Mouse (Mus musculus) lung, embryonic 15.5 days (tissue): ENCODE measurements around the gene Fgfr2. TPM values are rescaled to one million over a fixed set of nuclear protein-coding genes. Genes with fewer than 3 reads are reported as not detected.
A peak's percentile ranks its signal among the peaks of the same experiment; 100 is the strongest.
"Not testable (repeated sequence)": the region's sequence is repeated elsewhere in the genome, so short reads cannot be mapped to it uniquely, and the experiment has no call there.

Experiments used
- ATAC-seq: fragments of 200-750 bp; cut with Nextera tagmentation; 2 replicates; pipeline ENCODE4 v1.8.0; 2017; ENCODE audit warnings: moderate number of reproducible peaks, borderline replicate concordance; ENCODE audit not compliant: low FRiP score, low TSS enrichment; ENCODE audit errors: extremely low read depth
- H3K27ac ChIP-seq: fragments of 300-500 bp; sonication (generic); 2 replicates; pipeline ENCODE4 v1.5.1; 2015; ENCODE audit warnings: moderate library complexity, mild to moderate bottlenecking, inconsistent platforms
- H3K27me3 ChIP-seq: fragments of 300-500 bp; sonication (generic); 2 replicates; pipeline ENCODE4 v1.6.1; 2015; ENCODE audit warnings: inconsistent platforms
- H3K36me3 ChIP-seq: fragments of 300-500 bp; sonication (generic); 2 replicates; pipeline ENCODE4 v1.6.1; 2015; ENCODE audit warnings: inconsistent platforms
- H3K4me1 ChIP-seq: fragments of 300-500 bp; sonication (generic); 2 replicates; pipeline ENCODE4 v1.6.1; 2015; ENCODE audit warnings: inconsistent platforms
- H3K4me2 ChIP-seq: fragments of 300-500 bp; sonication (generic); 2 replicates; pipeline ENCODE4 v1.6.1; 2015; ENCODE audit warnings: inconsistent platforms, mild to moderate bottlenecking, moderate library complexity
- H3K4me3 ChIP-seq: fragments of 300-500 bp; sonication (generic); 2 replicates; pipeline ENCODE4 v1.5.1; 2015; ENCODE audit warnings: mild to moderate bottlenecking, inconsistent platforms
- H3K9ac ChIP-seq: fragments of 300-500 bp; sonication (generic); 2 replicates; pipeline ENCODE4 v1.6.1; 2015; ENCODE audit warnings: inconsistent platforms
- H3K9me3 ChIP-seq: fragments of 300-500 bp; sonication (generic); 2 replicates; pipeline ENCODE4 v1.6.1; 2016; ENCODE audit warnings: inconsistent platforms
- WGBS: fragments of 180-500 bp; shearing (Covaris S2); methylation state at CpG from one replicate; pipeline ENCODE4 v1.1.7; 2015; 5-methylcytosine and 5-hydroxymethylcytosine counted together
- polyA plus RNA-seq: library from polyadenylated mRNA; unstranded; fragments of >200 nt; fragmentation: Nextera tagmentation; extraction: Ambion mirVana; gene quantifications from 2 replicates; pipeline ENCODE4 v1.2.1, GENCODE M21; 2015

Gene Fgfr2
- polyA plus RNA-seq, 1 experiment from 2014 or later: 160 TPM

- Histone ChIP-seq H3K27ac (peak overlapping the region; percentile 98), H3K27me3 (no peaks in the 10 kb centered on the region), H3K4me1 (peaks cover 10% of the 10 kb centered on the region), H3K9me3 (no peaks in the 10 kb centered on the region), H3K9ac (peak overlapping the region; percentile 98), H3K36me3 (no peaks in the 10 kb centered on the region), H3K4me2 (peak overlapping the region; percentile 86), H3K4me3 (peak overlapping the region; percentile 88)
- WGBS: under 1% methylated on average over 90 of the region's 90 CpGs
- ATAC-seq: peak; percentile 98
Measured at GRCm38 (mm10) chr7:130519096-130520048, 2603.8 kb downstream of the Fgfr2 start.

- H3K9me3 ChIP-seq: no peaks in the 10 kb centered on the region
- 18% methylated on average over 26 of the region's 26 CpGs for WGBS
- ATAC-seq: no peak
- peak overlapping the region; percentile 98 for H3K27ac ChIP-seq
- no peaks in the 10 kb centered on the region for H3K27me3 ChIP-seq
- peak overlapping the region; percentile 98 for H3K9ac ChIP-seq
- H3K4me1 ChIP-seq: peaks cover 10% of the 10 kb centered on the region
- H3K4me2 ChIP-seq: peak overlapping the region; percentile 86
- H3K36me3 ChIP-seq: peaks cover 3% of the 10 kb centered on the region; the same call in 1 of the 2 replicates
- H3K4me3 ChIP-seq: peak overlapping the region; percentile 88
Measured at GRCm38 (mm10) chr7:130518213-130519095, 2604.7 kb downstream of the Fgfr2 start.

GRCm38 (mm10) chr7:130510243-130510642, 2612.9 kb downstream of the Fgfr2 start:
- Histone ChIP-seq H3K4me3 (no peak overlapping the region), H3K4me2 (no peak overlapping the region), H3K27me3 (no peaks in the 10 kb centered on the region), H3K36me3 (peaks cover 58% of the 10 kb centered on the region), H3K4me1 (no peaks in the 10 kb centered on the region), H3K9ac (no peak overlapping the region), H3K9me3 (no peaks in the 10 kb centered on the region), H3K27ac (no peak overlapping the region)
- no peak for ATAC-seq
- 92% methylated on average over 5 of the region's 5 CpGs for WGBS

GRCm38 (mm10) chr7:130503006-130503405, 2620.1 kb downstream of the Fgfr2 start:
- no peaks in the 10 kb centered on the region for H3K9me3 ChIP-seq
- no peaks in the 10 kb centered on the region for H3K27me3 ChIP-seq
- peaks cover 49% of the 10 kb centered on the region for H3K36me3 ChIP-seq
- ATAC-seq: no peak
- H3K9ac ChIP-seq: no peak overlapping the region
- H3K27ac ChIP-seq: no peak overlapping the region
- whole genome bisulfite sequencing: 94% methylated on average over 5 of the region's 5 CpGs
- H3K4me2 ChIP-seq: no peak overlapping the region
- no peaks in the 10 kb centered on the region for H3K4me1 ChIP-seq
- H3K4me3 ChIP-seq: no peak overlapping the region

GRCm38 (mm10) chr7:130501499-130501898, 2621.7 kb downstream of the Fgfr2 start:
- 78% methylated on average over 1 of the region's 1 CpGs for WGBS

GRCm38 (mm10) chr7:130493346-130493745, 2629.8 kb downstream of the Fgfr2 start:
- no peaks in the 10 kb centered on the region for H3K27me3 ChIP-seq
- H3K27ac ChIP-seq: no peak overlapping the region
- no peak overlapping the region for H3K4me3 ChIP-seq
- no peak overlapping the region for H3K4me2 ChIP-seq
- H3K36me3 ChIP-seq: peaks cover 9% of the 10 kb centered on the region
- WGBS: 79% methylated on average over 3 of the region's 3 CpGs
- ATAC-seq: no peak
- no peaks in the 10 kb centered on the region for H3K4me1 ChIP-seq
- no peak overlapping the region for H3K9ac ChIP-seq
- no peaks in the 10 kb centered on the region for H3K9me3 ChIP-seq

More at GRCm38 (mm10) chr7:130501499-130501898, 2621.7 kb downstream of the Fgfr2 start:
- no peaks in the 10 kb centered on the region for H3K27me3 ChIP-seq
- H3K9me3 ChIP-seq: no peaks in the 10 kb centered on the region
- no peak overlapping the region for H3K4me3 ChIP-seq
- no peak for ATAC-seq
- no peak overlapping the region for H3K27ac ChIP-seq
- H3K9ac ChIP-seq: no peak overlapping the region
- no peaks in the 10 kb centered on the region for H3K4me1 ChIP-seq
- no peak overlapping the region for H3K4me2 ChIP-seq
- H3K36me3 ChIP-seq: peaks cover 37% of the 10 kb centered on the region

GRCm38 (mm10) chr7:130492026-130492425, 2631.1 kb downstream of the Fgfr2 start:
- Histone ChIP-seq H3K9me3 (no peaks in the 10 kb centered on the region), H3K9ac (no peak overlapping the region), H3K27me3 (no peaks in the 10 kb centered on the region), H3K36me3 (peaks cover 16% of the 10 kb centered on the region), H3K4me1 (no peaks in the 10 kb centered on the region), H3K4me3 (no peak overlapping the region), H3K4me2 (no peak overlapping the region), H3K27ac (no peak overlapping the region)
- no peak for ATAC-seq

GRCm38 (mm10) chr7:130479003-130479402, 2644.1 kb downstream of the Fgfr2 start:
- not testable (repeated sequence) for H3K4me2 ChIP-seq, H3K9ac ChIP-seq, H3K27ac ChIP-seq, H3K4me1 ChIP-seq, H3K4me3 ChIP-seq, ATAC-seq, H3K27me3 ChIP-seq, H3K36me3 ChIP-seq, H3K9me3 ChIP-seq
- WGBS: 86% methylated on average over 3 of the region's 3 CpGs

GRCm38 (mm10) chr7:130475970-130476369, 2647.2 kb downstream of the Fgfr2 start:
- peak; percentile 72; the same call in 1 of the 2 replicates for ATAC-seq
- Histone ChIP-seq H3K27ac (no peak overlapping the region), H3K4me2 (no peak overlapping the region), H3K9me3 (no peaks in the 10 kb centered on the region), H3K4me1 (no peaks in the 10 kb centered on the region), H3K9ac (no peak overlapping the region), H3K36me3 (peaks cover 5% of the 10 kb centered on the region; the same call in 1 of the 2 replicates), H3K27me3 (no peaks in the 10 kb centered on the region), H3K4me3 (no peak overlapping the region)
- WGBS: 32% methylated on average over 2 of the region's 2 CpGs

GRCm38 (mm10) chr7:130473881-130474280, 2649.3 kb downstream of the Fgfr2 start:
- Histone ChIP-seq H3K9me3 (no peaks in the 10 kb centered on the region), H3K4me3 (no peak overlapping the region), H3K4me1 (no peaks in the 10 kb centered on the region), H3K4me2 (no peak overlapping the region), H3K27ac (no peak overlapping the region), H3K27me3 (no peaks in the 10 kb centered on the region), H3K36me3 (0 out of 2 replicates have a peak, but pooled peaks cover 2% of the 10 kb centered on the region), H3K9ac (no peak overlapping the region)
- no peak for ATAC-seq
- WGBS: 54% methylated on average over 3 of the region's 3 CpGs

- no peak overlapping the region for H3K9ac ChIP-seq
- no peak overlapping the region for H3K4me3 ChIP-seq
- H3K36me3 ChIP-seq: 0 out of 2 replicates have a peak, but pooled peaks cover 2% of the 10 kb centered on the region
- H3K27me3 ChIP-seq: no peaks in the 10 kb centered on the region
- H3K27ac ChIP-seq: no peak overlapping the region
- no peaks in the 10 kb centered on the region for H3K9me3 ChIP-seq
- H3K4me2 ChIP-seq: no peak overlapping the region
- no peak for ATAC-seq
- H3K4me1 ChIP-seq: no peaks in the 10 kb centered on the region
- 69% methylated on average over 6 of the region's 6 CpGs for WGBS
Measured at GRCm38 (mm10) chr7:130472683-130473082, 2650.5 kb downstream of the Fgfr2 start.
